Mouse (Mus musculus) forebrain, embryonic 14.5 days (tissue): ENCODE results near the gene Slc27a5. TPM values are rescaled to one million over a fixed set of nuclear protein-coding genes. Genes with fewer than 3 reads are reported as not detected.

Experiments
- ATAC-seq: fragments of 200-750 bp; cut with Nextera tagmentation; 2 replicates; pipeline ENCODE4 v1.8.0; 2017; ENCODE audit warnings: mild to moderate bottlenecking, moderate library complexity
- DNase-seq: peaks from one replicate; pipeline ENCODE4 v3.0.0-alpha.2; 2015; ENCODE audit warnings: low spot score
- H3K27ac ChIP-seq: fragments of 300-500 bp; sonication (generic); 2 replicates; pipeline ENCODE4 v1.5.1; 2014; ENCODE audit warnings: low read depth, mild to moderate bottlenecking, control low read depth, low read length, moderate library complexity
- H3K27me3 ChIP-seq: fragments of 300-500 bp; sonication (generic); replicated peaks from 2 replicates; pipeline ENCODE4 v1.6.1; 2014; ENCODE audit warnings: low read length, control low read depth, mixed read lengths; ENCODE audit not compliant: control insufficient read depth, insufficient read depth
- H3K36me3 ChIP-seq: fragments of 300-500 bp; sonication (generic); 2 replicates; pipeline ENCODE4 v1.6.1; 2014; ENCODE audit warnings: low read length, control low read depth; ENCODE audit not compliant: control insufficient read depth, insufficient read depth
- H3K4me1 ChIP-seq: fragments of 300-500 bp; sonication (generic); 2 replicates; pipeline ENCODE4 v1.6.1; 2014; ENCODE audit warnings: antibody characterized with exemption, low read length, control low read depth; ENCODE audit not compliant: control insufficient read depth, insufficient read depth
- H3K4me2 ChIP-seq: fragments of 300-500 bp; sonication (generic); 2 replicates; pipeline ENCODE4 v1.6.1; 2014; ENCODE audit warnings: mild to moderate bottlenecking, control low read depth, low read length
- H3K4me3 ChIP-seq: fragments of 300-500 bp; sonication (generic); 2 replicates; pipeline ENCODE4 v1.5.1; 2014; ENCODE audit warnings: low read depth, low read length, control low read depth
- H3K9ac ChIP-seq: fragments of 300-500 bp; sonication (generic); 2 replicates; pipeline ENCODE4 v1.6.1; 2014; ENCODE audit warnings: mild to moderate bottlenecking, low read length, control low read depth, moderate library complexity
- H3K9me3 ChIP-seq: fragments of 300-500 bp; sonication (generic); replicated peaks from 2 replicates; pipeline ENCODE4 v1.6.1; 2016; ENCODE audit warnings: low read length, control low read depth, mixed read lengths; ENCODE audit not compliant: control insufficient read depth
- WGBS: fragments of 180-500 bp; shearing (Covaris S2); extraction: QIAGEN DNeasy Blood & Tissue Kit; methylation state at CpG from one replicate; pipeline ENCODE4 v1.1.7; 2014; 5-methylcytosine and 5-hydroxymethylcytosine counted together
- polyA plus RNA-seq: library from polyadenylated mRNA; unstranded; fragments of >200 nt; fragmentation: Nextera tagmentation; extraction: Ambion mirVana; gene quantifications from 2 replicates; pipeline ENCODE4 v1.2.1, GENCODE M21; 2014

Gene Slc27a5
- polyA plus RNA-seq, 1 experiment from 2014 or later: 0.10 TPM

DNA sequence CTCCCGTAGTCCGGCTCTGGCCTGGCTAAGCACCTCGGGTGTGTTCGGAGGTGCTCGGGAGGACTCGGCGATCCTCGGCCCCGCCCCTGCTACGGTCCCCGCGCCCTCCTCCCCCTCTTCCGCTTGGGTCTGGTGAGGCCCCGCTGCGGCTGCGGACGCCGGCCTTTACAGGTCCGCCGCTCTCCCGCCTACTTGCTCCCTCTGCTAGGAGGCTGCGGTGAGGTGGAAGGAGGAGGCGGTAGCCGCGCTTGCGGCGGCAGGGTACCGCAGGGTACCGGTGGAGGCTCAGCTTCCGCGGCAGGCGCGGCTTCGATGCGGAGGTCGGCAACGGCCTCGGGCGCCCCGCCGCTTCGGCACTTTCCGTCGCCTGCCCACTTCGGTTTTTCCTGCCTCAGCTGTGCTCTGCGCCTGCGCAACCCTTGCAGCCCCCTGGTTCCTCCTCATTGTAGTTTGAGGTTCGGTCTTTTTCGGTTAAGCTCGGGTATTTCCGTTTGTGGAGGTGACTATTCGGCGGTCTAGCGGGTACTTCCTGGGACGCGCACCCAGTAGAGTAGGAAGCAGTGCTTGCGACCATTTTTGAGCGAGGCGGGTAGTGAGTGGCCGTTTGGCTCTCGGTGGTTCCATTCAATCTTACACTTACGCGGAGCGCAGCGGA, 40.0 kb upstream of the Slc27a5 start, which contains the start of gene Ube2m:
Ube2m (minus strand) TSS at position 375 of the 655 bp plus-strand sequence.
- Histone ChIP-seq H3K27me3 (peaks cover 11% of the 10 kb centered on the region), H3K4me1 (peaks cover 25% of the 10 kb centered on the region), H3K9me3 (no peaks in the 10 kb centered on the region), H3K4me2 (peak within 1 kb of the TSS; percentile 92), H3K27ac (peak within 1 kb of the TSS; percentile 100), H3K36me3 (peaks cover 23% of the 10 kb centered on the region), H3K4me3 (peak within 1 kb of the TSS; percentile 73), H3K9ac (peak within 1 kb of the TSS; percentile 95)
- WGBS: under 1% methylated on average over 65 of the region's 65 CpGs
- peak; percentile 100 for DNase-seq
- peak; percentile 93 for ATAC-seq

DNA sequence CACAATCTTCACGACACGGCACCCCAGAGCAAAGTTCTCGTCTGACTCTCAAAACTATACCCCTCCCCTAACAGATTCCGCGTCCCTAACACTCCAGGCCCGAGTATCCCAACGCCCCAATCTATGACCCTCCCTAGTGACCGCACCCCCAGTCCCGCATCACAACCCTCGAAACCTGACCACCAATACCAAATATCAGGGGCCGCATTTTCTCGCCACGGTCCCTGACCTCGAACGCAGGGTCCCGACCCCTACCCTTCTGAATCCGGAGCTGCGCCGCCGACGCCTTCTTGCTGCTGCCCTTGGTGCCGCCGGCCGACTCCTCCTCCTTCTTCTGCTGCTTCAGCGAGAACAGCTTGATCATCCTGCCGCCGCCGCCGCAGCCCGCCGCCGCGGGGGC, 39.4 kb upstream of the Slc27a5 start:
- Histone ChIP-seq H3K27me3 (peaks cover 5% of the 10 kb centered on the region), H3K9ac (peak overlapping the region; percentile 95), H3K27ac (peak overlapping the region; percentile 100), H3K36me3 (peaks cover 30% of the 10 kb centered on the region), H3K4me3 (peak overlapping the region; percentile 73), H3K4me2 (peak overlapping the region; percentile 92), H3K4me1 (peaks cover 25% of the 10 kb centered on the region), H3K9me3 (no peaks in the 10 kb centered on the region)
- DNase-seq (no peak), ATAC-seq (peak; percentile 1)
- WGBS: under 1% methylated on average over 29 of the region's 33 CpGs

DNA sequence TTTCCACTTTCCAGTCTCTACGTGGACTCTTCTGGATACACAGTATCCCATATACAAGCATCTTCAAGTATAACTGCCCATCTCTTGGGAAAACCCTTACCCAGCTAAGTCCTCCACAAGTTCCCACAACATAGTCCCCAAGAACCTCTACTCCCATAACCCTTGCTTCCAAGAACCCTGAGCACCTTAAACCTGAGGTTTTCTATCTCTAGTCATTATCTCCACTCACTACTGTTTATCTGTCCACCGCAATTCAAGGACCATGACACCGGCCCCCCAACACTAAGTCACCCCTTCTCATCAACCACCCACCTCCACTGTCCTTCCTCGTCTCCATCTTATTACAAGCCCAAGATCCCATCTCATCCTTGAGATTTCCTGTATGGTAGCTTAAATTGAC, 38.8 kb upstream of the Slc27a5 start:
- Histone ChIP-seq H3K4me1 (peaks cover 25% of the 10 kb centered on the region), H3K9me3 (no peaks in the 10 kb centered on the region), H3K27ac (no peak overlapping the region), H3K4me3 (peak overlapping the region; percentile 73), H3K9ac (peak overlapping the region; percentile 95), H3K27me3 (no peaks in the 10 kb centered on the region), H3K4me2 (peak overlapping the region; percentile 92), H3K36me3 (peaks cover 36% of the 10 kb centered on the region)
- ATAC-seq (no peak), DNase-seq (no peak)
- WGBS: 50% methylated on average over 4 of the region's 4 CpGs

DNA sequence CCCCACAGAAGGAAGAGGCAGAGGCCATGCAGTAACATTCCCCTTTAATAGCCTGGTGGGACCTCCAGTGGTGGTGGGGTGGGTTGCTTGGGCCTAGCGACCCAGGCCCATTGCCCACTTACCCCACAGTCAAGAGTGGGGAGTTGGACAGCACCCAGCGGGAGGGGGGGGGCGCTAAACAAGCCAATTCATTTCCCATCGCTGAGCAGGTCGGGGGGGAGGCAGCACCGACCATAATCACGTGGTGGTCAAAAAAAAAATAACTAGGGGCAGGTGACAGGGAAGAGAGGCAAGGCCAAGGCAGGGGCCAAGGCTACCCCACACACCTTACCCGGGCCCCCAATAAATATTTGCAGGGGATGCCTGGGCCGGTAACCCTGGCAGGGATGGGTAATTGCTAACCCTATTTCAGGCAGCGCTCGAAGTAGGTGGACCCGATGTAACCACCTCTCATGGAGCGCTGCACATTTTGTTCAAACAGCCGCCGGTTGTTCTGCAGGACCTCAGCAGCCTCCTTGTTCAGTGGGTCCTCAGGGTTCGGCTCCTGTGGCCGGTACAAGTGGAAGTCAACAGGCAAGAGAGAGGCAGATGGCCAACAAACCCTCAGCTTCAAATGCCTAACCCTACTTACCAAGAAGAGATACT, 37.3 kb upstream of the Slc27a5 start:
- ATAC-seq (no peak), DNase-seq (no peak)
- peaks cover 50% of the 10 kb centered on the region for H3K36me3 ChIP-seq
- H3K27me3 ChIP-seq: no peaks in the 10 kb centered on the region
- peak overlapping the region; percentile 90; the same call in 1 of the 2 replicates for H3K27ac ChIP-seq
- 83% methylated on average over 17 of the region's 17 CpGs for WGBS
- no peak overlapping the region for H3K4me3 ChIP-seq
- no peaks in the 10 kb centered on the region for H3K9me3 ChIP-seq
- no peak overlapping the region for H3K4me2 ChIP-seq
- peaks cover 25% of the 10 kb centered on the region for H3K4me1 ChIP-seq
- no peak overlapping the region for H3K9ac ChIP-seq

DNA sequence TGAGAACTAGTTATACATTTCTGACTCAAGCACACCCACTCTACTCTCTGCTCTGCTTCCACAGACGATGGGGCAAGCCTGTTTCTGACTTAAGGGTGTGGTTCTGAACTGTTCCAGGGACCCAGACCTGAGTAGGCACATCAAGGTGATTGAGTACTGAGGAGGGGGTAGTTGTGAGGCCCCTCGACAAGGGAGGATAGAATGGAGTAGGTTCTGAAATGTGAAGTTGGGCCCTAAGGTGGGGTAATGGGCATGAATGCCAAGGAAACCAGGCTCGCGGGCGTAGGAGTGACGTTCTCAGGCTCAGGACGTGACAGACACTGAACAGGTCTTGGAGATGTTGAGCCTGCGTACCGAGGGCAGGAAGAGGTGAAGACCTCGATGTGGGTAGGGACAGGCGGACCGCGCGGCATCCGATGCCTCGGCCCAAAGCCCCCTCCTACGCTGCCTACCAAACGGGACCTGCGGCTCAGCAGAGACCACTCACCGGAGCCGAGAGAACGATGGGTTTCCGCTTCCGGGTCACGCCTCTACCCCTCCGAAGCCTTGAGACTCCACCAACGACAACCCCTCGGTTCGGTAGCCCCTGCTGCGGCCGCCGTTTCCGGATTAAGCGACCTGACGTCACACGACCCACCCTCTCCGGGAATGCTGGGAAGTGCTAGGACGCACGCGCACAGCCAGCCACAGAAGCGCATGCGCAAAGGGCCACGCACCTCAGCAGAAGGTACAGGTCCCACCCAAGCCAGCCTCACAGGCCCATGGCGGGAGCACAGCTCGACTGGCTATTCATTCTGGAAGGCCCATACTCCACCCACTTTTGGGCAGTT, 36.4 kb upstream of the Slc27a5 start, which contains the start of gene Chmp2a:
Chmp2a (minus strand) TSS at position 660 of the 830 bp plus-strand sequence.
- ATAC-seq (peak; percentile 79), DNase-seq (peak; percentile 98)
- H3K4me2 ChIP-seq: peak within 1 kb of the TSS; percentile 92
- H3K4me1 ChIP-seq: peaks cover 25% of the 10 kb centered on the region
- peaks cover 60% of the 10 kb centered on the region for H3K36me3 ChIP-seq
- no peaks in the 10 kb centered on the region for H3K9me3 ChIP-seq
- H3K9ac ChIP-seq: peak within 1 kb of the TSS; percentile 85
- H3K27ac ChIP-seq: peak within 1 kb of the TSS; percentile 90
- H3K27me3 ChIP-seq: no peaks in the 10 kb centered on the region
- WGBS: under 1% methylated on average over 45 of the region's 45 CpGs
- peak within 1 kb of the TSS; percentile 56 for H3K4me3 ChIP-seq

DNA sequence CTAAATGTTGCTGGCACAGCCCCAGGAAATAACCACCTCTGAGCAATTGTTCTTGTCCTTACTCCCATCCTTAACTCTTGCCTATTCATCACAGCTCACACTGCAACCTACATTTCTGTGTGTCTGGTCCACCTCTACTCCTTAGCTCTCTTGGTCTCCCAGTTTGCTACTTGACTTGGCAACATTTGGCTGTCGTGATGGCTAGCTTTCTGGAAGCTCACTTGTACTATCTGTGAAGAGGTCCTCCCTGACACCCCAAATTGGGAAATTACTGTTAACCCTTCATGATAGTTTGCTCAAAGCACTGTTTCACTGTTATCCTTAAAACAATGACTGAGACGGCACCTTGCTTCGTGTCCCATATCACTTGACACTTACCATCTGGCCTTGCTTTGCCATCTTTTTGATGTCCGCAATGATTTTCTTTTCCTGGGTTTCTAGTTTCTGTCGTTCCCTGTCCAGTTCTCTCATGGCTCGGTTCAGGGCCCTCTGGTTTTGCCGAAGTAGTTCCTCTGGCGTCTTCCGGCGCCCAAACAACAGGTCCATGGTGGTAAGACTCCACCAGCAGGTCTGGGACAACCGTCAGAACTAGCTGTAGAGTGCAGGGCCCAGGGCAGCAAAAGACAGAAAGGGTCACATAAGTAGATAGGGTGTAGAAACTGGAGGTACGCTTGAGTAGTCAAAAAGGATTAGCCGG, 35.6 kb upstream of the Slc27a5 start:
- Histone ChIP-seq H3K27ac (peak overlapping the region; percentile 90), H3K9ac (peak overlapping the region; percentile 85), H3K4me2 (peak overlapping the region; percentile 92), H3K36me3 (peaks cover 68% of the 10 kb centered on the region), H3K9me3 (no peaks in the 10 kb centered on the region), H3K4me3 (peak overlapping the region; percentile 56), H3K4me1 (peaks cover 18% of the 10 kb centered on the region), H3K27me3 (no peaks in the 10 kb centered on the region)
- ATAC-seq (no peak), DNase-seq (no peak)
- 52% methylated on average over 13 of the region's 13 CpGs for WGBS

DNA sequence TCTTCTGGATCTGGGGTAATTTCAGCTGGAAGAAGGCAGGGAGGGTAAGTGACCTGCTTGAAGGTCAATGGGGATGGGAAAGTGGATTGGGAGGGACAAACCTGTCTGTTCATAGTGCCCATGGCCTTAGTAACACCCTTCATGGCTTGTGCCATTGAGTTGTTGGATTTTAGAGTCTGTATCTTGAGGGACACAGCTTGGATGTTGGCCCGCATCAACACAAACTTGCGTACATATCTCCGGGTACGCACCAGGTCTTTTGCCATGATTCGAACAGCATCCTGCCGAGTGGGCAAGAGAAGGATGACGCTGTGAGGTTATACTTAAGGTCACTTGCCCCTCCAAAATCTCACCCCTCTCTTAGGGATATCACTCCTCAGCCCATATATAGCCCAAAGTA, 34.5 kb upstream of the Slc27a5 start:
- ATAC-seq (no peak), DNase-seq (no peak)
- Histone ChIP-seq H3K27ac (no peak overlapping the region), H3K9me3 (no peaks in the 10 kb centered on the region), H3K36me3 (peaks cover 78% of the 10 kb centered on the region), H3K4me3 (no peak overlapping the region), H3K4me2 (no peak overlapping the region), H3K4me1 (peaks cover 18% of the 10 kb centered on the region), H3K27me3 (no peaks in the 10 kb centered on the region), H3K9ac (no peak overlapping the region)
- WGBS: 92% methylated on average over 7 of the region's 7 CpGs

DNA sequence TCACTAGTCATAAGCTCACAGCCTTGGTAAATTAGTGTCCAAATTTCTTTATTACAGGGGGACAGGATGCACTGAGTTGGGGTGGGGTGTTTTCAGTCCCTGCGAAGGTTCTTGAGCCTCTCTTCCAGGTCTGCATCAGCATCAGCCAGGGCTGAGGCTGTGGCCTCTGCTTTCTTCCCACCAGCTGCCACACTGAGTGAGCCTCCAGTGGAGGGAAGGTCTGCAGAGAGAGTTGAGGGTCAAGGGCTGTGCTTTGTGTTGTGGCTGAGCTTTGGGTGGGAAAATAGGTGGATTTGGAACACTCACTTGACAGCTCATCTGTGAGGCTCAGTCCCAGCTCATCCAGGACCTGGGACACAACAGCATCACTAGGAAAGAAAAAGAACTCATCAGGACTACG, 34.0 kb upstream of the Slc27a5 start:
- Histone ChIP-seq H3K4me2 (no peak overlapping the region), H3K27ac (no peak overlapping the region), H3K9me3 (no peaks in the 10 kb centered on the region), H3K36me3 (peaks cover 84% of the 10 kb centered on the region), H3K4me3 (no peak overlapping the region), H3K4me1 (peaks cover 16% of the 10 kb centered on the region), H3K9ac (no peak overlapping the region), H3K27me3 (no peaks in the 10 kb centered on the region)
- no peak for DNase-seq
- ATAC-seq: no peak
- 87% methylated on average over 2 of the region's 2 CpGs for WGBS
